Mouse (Mus musculus): Measurements from ENCODE around the gene Rps27l. TPM values are rescaled to one million over a fixed set of nuclear protein-coding genes. Genes with fewer than 3 reads are reported as not detected.

Rps27l gene
- polyA plus RNA-seq, 1 experiment: 1,028 TPM

- TF ChIP-seq USF1 (IDR thresholded peaks at IDR 0.05; ENCODE audit: low read depth): no peak
- TF ChIP-seq MAX (IDR thresholded peaks at IDR 0.05): no peak
- no peak for TF ChIP-seq MYOD1 (IDR thresholded peaks at IDR 0.05; ENCODE audit: control insufficient read depth, insufficient read length, low read depth)
- no peak for TF ChIP-seq CEBPB (IDR thresholded peaks at IDR 0.05; ENCODE audit: low read depth)
- no peak for TF ChIP-seq MYOG (IDR thresholded peaks at IDR 0.05; ENCODE audit: control insufficient read depth, extremely low read depth, insufficient read length)
- no peak for TF ChIP-seq CTCF (IDR thresholded peaks at IDR 0.05; ENCODE audit: control insufficient read depth, insufficient read depth, insufficient read length)
- no peak for TF ChIP-seq FOSL1 (IDR thresholded peaks at IDR 0.05; ENCODE audit: insufficient read depth, low read length, poor library complexity, severe bottlenecking)
- Histone ChIP-seq H3ac (ENCODE audit: control insufficient read depth, insufficient read length, low read depth) (no peak overlapping the region), H3K4me3 (ENCODE audit: insufficient read depth, poor library complexity, severe bottlenecking) (no peak overlapping the region)
Measured at GRCm38 (mm10) chr9:66925853-66926252, 20.0 kb upstream of the Rps27l start.

DNA sequence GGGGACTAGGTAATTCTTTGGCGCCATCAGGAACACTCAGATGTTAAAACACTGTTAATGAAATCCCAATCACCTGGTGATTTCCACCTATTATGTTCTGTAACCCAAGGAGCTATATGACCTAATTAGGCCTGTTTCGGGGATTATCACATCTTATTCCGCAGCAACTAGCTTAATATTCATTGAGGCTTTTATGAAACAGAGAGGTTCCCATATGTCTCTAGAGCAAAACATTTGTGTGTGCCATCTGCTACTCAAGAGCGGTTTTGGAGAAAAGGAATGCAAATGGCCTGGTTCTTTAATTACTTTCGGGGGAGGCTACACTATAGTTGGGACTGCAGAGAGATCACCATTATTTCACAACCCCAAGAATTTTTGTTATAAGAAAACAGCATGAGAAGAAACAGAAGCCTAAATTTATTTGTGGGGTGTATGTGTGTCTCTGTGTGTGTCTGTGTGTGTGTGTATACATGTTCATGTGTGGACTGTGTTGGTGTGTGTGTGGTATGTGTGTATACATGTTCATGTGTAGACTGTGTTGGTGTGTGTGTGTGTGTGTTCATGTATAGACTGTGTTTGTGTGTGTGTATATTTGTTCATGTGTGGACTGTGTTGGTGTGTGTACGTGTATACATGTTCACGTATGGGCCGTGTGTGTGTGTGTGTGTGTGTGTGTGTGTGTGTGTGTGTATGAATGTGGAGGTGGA lies 18.0 kb upstream of the Rps27l start:
- H3K4me3 ChIP-seq (ENCODE audit: insufficient read depth, poor library complexity, severe bottlenecking): no peak overlapping the region
- TF ChIP-seq CEBPB (IDR thresholded peaks at IDR 0.05; ENCODE audit: low read depth): no peak
- no peak for TF ChIP-seq MYOD1 (IDR thresholded peaks at IDR 0.05; ENCODE audit: control insufficient read depth, insufficient read length, low read depth)
- TF ChIP-seq MAX (IDR thresholded peaks at IDR 0.05): no peak
- TF ChIP-seq USF1 (IDR thresholded peaks at IDR 0.05; ENCODE audit: low read depth): no peak
- no peak for TF ChIP-seq CTCF (IDR thresholded peaks at IDR 0.05; ENCODE audit: control insufficient read depth, insufficient read depth, insufficient read length)
- no peak for TF ChIP-seq MYOG (IDR thresholded peaks at IDR 0.05; ENCODE audit: control insufficient read depth, extremely low read depth, insufficient read length)
- no peak for TF ChIP-seq FOSL1 (IDR thresholded peaks at IDR 0.05; ENCODE audit: insufficient read depth, low read length, poor library complexity, severe bottlenecking)

More at GRCm38 (mm10) chr9:66925853-66926252, 20.0 kb upstream of the Rps27l start:
- Histone ChIP-seq H3K36me3 (ENCODE audit: control insufficient read depth, insufficient read depth) (no peaks in the 10 kb centered on the region), H3K79me2 (ENCODE audit: control insufficient read depth, insufficient read depth) (no peaks in the 10 kb centered on the region), H3K79me3 (ENCODE audit: low read depth) (no peaks in the 10 kb centered on the region), H3K27me3 (ENCODE audit: control insufficient read depth, insufficient read depth, insufficient read length) (no peaks in the 10 kb centered on the region)

GRCm38 (mm10) chr9:66930351-66930750 lies 15.5 kb upstream of the Rps27l start:
- Histone ChIP-seq H3K4me3 (ENCODE audit: insufficient read depth, poor library complexity, severe bottlenecking) (no peak overlapping the region), H3K79me2 (ENCODE audit: control insufficient read depth, insufficient read depth) (no peaks in the 10 kb centered on the region), H3K27me3 (ENCODE audit: control insufficient read depth, insufficient read depth, insufficient read length) (no peaks in the 10 kb centered on the region), H3ac (ENCODE audit: control insufficient read depth, insufficient read length, low read depth) (no peak overlapping the region), H3K79me3 (ENCODE audit: low read depth) (no peaks in the 10 kb centered on the region), H3K36me3 (ENCODE audit: control insufficient read depth, insufficient read depth) (no peaks in the 10 kb centered on the region)
- TF ChIP-seq MYOG (IDR thresholded peaks at IDR 0.05; ENCODE audit: control insufficient read depth, extremely low read depth, insufficient read length) (no peak), CTCF (IDR thresholded peaks at IDR 0.05; ENCODE audit: control insufficient read depth, insufficient read depth, insufficient read length) (no peak), CEBPB (IDR thresholded peaks at IDR 0.05; ENCODE audit: low read depth) (no peak), MAX (IDR thresholded peaks at IDR 0.05) (no peak), FOSL1 (IDR thresholded peaks at IDR 0.05; ENCODE audit: insufficient read depth, low read length, poor library complexity, severe bottlenecking) (no peak), MYOD1 (IDR thresholded peaks at IDR 0.05; ENCODE audit: control insufficient read depth, insufficient read length, low read depth) (no peak), USF1 (IDR thresholded peaks at IDR 0.05; ENCODE audit: low read depth) (no peak)

More for the DNA sequence above, 18.0 kb upstream of the Rps27l start:
- Histone ChIP-seq H3ac (ENCODE audit: control insufficient read depth, insufficient read length, low read depth) (no peak overlapping the region), H3K79me2 (ENCODE audit: control insufficient read depth, insufficient read depth) (no peaks in the 10 kb centered on the region), H3K36me3 (ENCODE audit: control insufficient read depth, insufficient read depth) (no peaks in the 10 kb centered on the region), H3K79me3 (ENCODE audit: low read depth) (no peaks in the 10 kb centered on the region), H3K27me3 (ENCODE audit: control insufficient read depth, insufficient read depth, insufficient read length) (no peaks in the 10 kb centered on the region)

DNA sequence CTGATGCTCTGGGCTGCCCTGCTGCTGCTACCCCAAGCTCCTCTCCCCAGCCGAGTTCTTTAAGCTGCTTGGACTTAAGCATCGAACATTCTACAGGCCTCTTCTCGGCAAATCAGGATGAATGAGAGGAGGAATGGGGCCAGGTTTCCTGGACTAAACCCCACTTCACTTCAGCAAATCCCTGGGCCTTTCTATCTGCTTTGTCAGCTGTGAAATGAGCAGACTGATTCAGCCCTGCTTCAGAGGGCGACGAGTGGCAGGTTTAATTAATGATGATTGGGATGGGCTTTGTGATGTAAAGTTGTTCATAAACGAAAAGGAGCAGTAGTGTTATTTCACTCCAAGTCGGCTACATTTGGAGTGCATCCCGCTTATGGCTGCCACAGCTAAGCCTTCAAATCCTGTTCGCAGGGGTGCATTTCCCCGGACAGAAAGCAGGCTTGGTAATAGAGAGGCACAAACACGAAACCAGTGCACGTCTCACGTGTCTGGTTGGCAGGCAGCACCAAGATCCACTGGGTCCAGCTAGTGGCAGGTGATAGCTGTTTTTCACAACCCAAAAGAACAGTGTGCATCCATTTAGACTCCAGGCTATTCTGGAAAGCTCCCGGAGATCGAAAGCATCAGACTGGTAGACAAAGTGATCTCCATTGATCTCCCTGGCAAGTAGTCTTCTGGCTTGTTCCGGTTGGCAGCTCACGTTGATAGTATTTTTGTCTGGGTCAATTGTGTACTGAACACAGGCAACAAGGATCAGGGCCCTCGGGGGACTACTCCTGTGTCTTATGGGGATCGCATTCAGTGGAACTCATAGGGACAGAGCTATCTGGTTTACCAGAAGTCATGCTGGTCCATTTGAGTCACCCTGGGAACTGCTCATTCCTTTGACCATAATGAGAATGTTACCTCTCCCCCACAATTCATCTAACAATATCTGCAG lies 11.7 kb upstream of the Rps27l start:
- TF ChIP-seq MYOD1 (IDR thresholded peaks at IDR 0.05; ENCODE audit: control insufficient read depth, insufficient read length, low read depth): no peak
- TF ChIP-seq CTCF (IDR thresholded peaks at IDR 0.05; ENCODE audit: control insufficient read depth, insufficient read depth, insufficient read length): no peak
- TF ChIP-seq USF1 (IDR thresholded peaks at IDR 0.05; ENCODE audit: low read depth): no peak
- no peak for TF ChIP-seq MYOG (IDR thresholded peaks at IDR 0.05; ENCODE audit: control insufficient read depth, extremely low read depth, insufficient read length)
- no peak for TF ChIP-seq FOSL1 (IDR thresholded peaks at IDR 0.05; ENCODE audit: insufficient read depth, low read length, poor library complexity, severe bottlenecking)
- TF ChIP-seq CEBPB (IDR thresholded peaks at IDR 0.05; ENCODE audit: low read depth): no peak
- no peak for TF ChIP-seq MAX (IDR thresholded peaks at IDR 0.05)
- Histone ChIP-seq H3K79me2 (ENCODE audit: control insufficient read depth, insufficient read depth) (no peaks in the 10 kb centered on the region), H3ac (ENCODE audit: control insufficient read depth, insufficient read length, low read depth) (no peak overlapping the region), H3K27me3 (ENCODE audit: control insufficient read depth, insufficient read depth, insufficient read length) (no peaks in the 10 kb centered on the region), H3K4me3 (ENCODE audit: insufficient read depth, poor library complexity, severe bottlenecking) (no peak overlapping the region), H3K36me3 (ENCODE audit: control insufficient read depth, insufficient read depth) (no peaks in the 10 kb centered on the region), H3K79me3 (ENCODE audit: low read depth) (no peaks in the 10 kb centered on the region)

- Histone ChIP-seq H3K36me3 (ENCODE audit: control insufficient read depth, insufficient read depth) (no peaks in the 10 kb centered on the region), H3K4me3 (ENCODE audit: insufficient read depth, poor library complexity, severe bottlenecking) (no peak overlapping the region), H3K79me2 (ENCODE audit: control insufficient read depth, insufficient read depth) (no peaks in the 10 kb centered on the region), H3K27me3 (ENCODE audit: control insufficient read depth, insufficient read depth, insufficient read length) (no peaks in the 10 kb centered on the region), H3K79me3 (ENCODE audit: low read depth) (no peaks in the 10 kb centered on the region), H3ac (ENCODE audit: control insufficient read depth, insufficient read length, low read depth) (no peak overlapping the region)
- TF ChIP-seq CTCF (IDR thresholded peaks at IDR 0.05; ENCODE audit: control insufficient read depth, insufficient read depth, insufficient read length) (no peak), CEBPB (IDR thresholded peaks at IDR 0.05; ENCODE audit: low read depth) (no peak), MYOG (IDR thresholded peaks at IDR 0.05; ENCODE audit: control insufficient read depth, extremely low read depth, insufficient read length) (no peak), USF1 (IDR thresholded peaks at IDR 0.05; ENCODE audit: low read depth) (no peak), MAX (IDR thresholded peaks at IDR 0.05) (no peak), MYOD1 (IDR thresholded peaks at IDR 0.05; ENCODE audit: control insufficient read depth, insufficient read length, low read depth) (no peak), FOSL1 (IDR thresholded peaks at IDR 0.05; ENCODE audit: insufficient read depth, low read length, poor library complexity, severe bottlenecking) (no peak)
Measured at GRCm38 (mm10) chr9:66937507-66937906, 8.4 kb upstream of the Rps27l start.
